Mouse (Mus musculus) embryo, embryonic 11.5 days (tissue): Measurements from ENCODE around the gene Zbtb44.

Experiments used
- DNase-seq: peaks from one replicate; pipeline ENCODE4 v3.0.0-alpha.2; 2012; ENCODE audit warnings: low read depth, low spot score

Zbtb44 gene

GRCm38 (mm10) chr9:31070706-31071105 is 40.3 kb downstream of the Zbtb44 start:
- no peak for DNase-seq

GRCm38 (mm10) chr9:31072256-31072655 is 41.8 kb downstream of the Zbtb44 start:
- DNase-seq: no peak

- DNase-seq: no peak
These were observed 43.4 kb downstream of the Zbtb44 start for GRCm38 (mm10) chr9:31073797-31074196.

GRCm38 (mm10) chr9:31074836-31075235 is 44.4 kb downstream of the Zbtb44 start:
- DNase-seq: no peak

GRCm38 (mm10) chr9:31080726-31081125 is 50.3 kb downstream of the Zbtb44 start:
- DNase-seq: no peak

- DNase-seq: peak; percentile 56
These were observed 51.7 kb downstream of the Zbtb44 start for GRCm38 (mm10) chr9:31082054-31082666.

GRCm38 (mm10) chr9:31082771-31083170 is 52.3 kb downstream of the Zbtb44 start:
- no peak for DNase-seq

- DNase-seq: no peak
These were observed 55.1 kb downstream of the Zbtb44 start for GRCm38 (mm10) chr9:31085556-31085955.

GRCm38 (mm10) chr9:31086085-31086753 is 55.8 kb downstream of the Zbtb44 start:
- DNase-seq: peak; percentile 62

GRCm38 (mm10) chr9:31086754-31087145 is 56.3 kb downstream of the Zbtb44 start:
- no peak for DNase-seq

- no peak for DNase-seq
These were observed 57.0 kb downstream of the Zbtb44 start for GRCm38 (mm10) chr9:31087466-31087865.

GRCm38 (mm10) chr9:31088116-31088515 is 57.7 kb downstream of the Zbtb44 start:
- DNase-seq: no peak

GRCm38 (mm10) chr9:31088883-31089282 is 58.4 kb downstream of the Zbtb44 start:
- no peak for DNase-seq

GRCm38 (mm10) chr9:31089541-31089940 is 59.1 kb downstream of the Zbtb44 start:
- no peak for DNase-seq

GRCm38 (mm10) chr9:31090081-31091023 is 59.9 kb downstream of the Zbtb44 start:
- no peak for DNase-seq

- no peak for DNase-seq
These were observed 60.7 kb downstream of the Zbtb44 start for GRCm38 (mm10) chr9:31091162-31091581.

- DNase-seq: no peak
These were observed 61.8 kb downstream of the Zbtb44 start for GRCm38 (mm10) chr9:31092111-31092832.

GRCm38 (mm10) chr9:31092833-31093195 is 62.4 kb downstream of the Zbtb44 start:
- no peak for DNase-seq

- no peak for DNase-seq
These were observed 66.9 kb downstream of the Zbtb44 start for GRCm38 (mm10) chr9:31097088-31098082.

GRCm38 (mm10) chr9:31098118-31098517 is 67.7 kb downstream of the Zbtb44 start:
- DNase-seq: no peak
